Mouse (Mus musculus): ENCODE data around the gene Gm4131. TPM values are rescaled to one million over a fixed set of nuclear protein-coding genes. Genes with fewer than 3 reads are reported as not detected.

The Gm4131 gene
- polyA plus RNA-seq, 1 experiment from 2014 or later: not detected

DNA sequence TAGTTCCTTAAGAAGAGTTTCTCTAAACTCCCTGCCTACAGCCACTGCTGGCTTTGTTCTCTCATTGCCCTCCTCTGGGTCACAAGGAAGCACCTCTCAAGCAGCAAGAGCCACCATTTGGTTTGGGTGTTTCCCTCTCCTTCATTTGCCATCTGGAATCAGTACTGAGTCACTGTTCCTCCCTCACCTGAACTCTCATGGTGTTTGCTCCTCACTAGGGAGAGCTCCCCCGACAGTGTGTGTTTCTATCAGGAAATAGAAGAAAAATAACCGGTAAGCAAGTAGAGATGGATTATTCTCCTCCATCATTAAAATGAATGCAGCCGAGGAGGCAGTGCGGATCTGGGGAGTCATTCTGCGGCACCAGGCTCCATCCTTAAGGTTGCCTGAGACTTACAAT, 2.7 kb upstream of the Gm4131 start:
- H3K9ac ChIP-seq (replicated peaks): no peak overlapping the region
- H3K4me3 ChIP-seq (ENCODE audit: low read depth, low read length): no peak overlapping the region
- ATAC-seq (no peak), DNase-seq (no peak)
- no peak overlapping the region for H3K27ac ChIP-seq (ENCODE audit: low read depth)
- no peaks in the 10 kb centered on the region for H3K9me3 ChIP-seq (ENCODE audit: low read length)
- H3K4me1 ChIP-seq (ENCODE audit: insufficient read depth): no peaks in the 10 kb centered on the region
- no peaks in the 10 kb centered on the region for H3K27me3 ChIP-seq (ENCODE audit: insufficient read depth, low read length)
- TF ChIP-seq EP300 (IDR thresholded peaks at IDR 0.05; ENCODE audit: low read depth) (no peak), CTCF (IDR thresholded peaks at IDR 0.05; ENCODE audit: low read depth) (no peak)
- H3K4me2 ChIP-seq (ENCODE audit: low read depth, low read length): no peak overlapping the region
- no peaks in the 10 kb centered on the region for H3K36me3 ChIP-seq (replicated peaks; ENCODE audit: insufficient read depth, low read length)
- WGBS (ENCODE audit: insufficient replicate concordance): 74% methylated on average over 5 of the region's 5 CpGs

DNA sequence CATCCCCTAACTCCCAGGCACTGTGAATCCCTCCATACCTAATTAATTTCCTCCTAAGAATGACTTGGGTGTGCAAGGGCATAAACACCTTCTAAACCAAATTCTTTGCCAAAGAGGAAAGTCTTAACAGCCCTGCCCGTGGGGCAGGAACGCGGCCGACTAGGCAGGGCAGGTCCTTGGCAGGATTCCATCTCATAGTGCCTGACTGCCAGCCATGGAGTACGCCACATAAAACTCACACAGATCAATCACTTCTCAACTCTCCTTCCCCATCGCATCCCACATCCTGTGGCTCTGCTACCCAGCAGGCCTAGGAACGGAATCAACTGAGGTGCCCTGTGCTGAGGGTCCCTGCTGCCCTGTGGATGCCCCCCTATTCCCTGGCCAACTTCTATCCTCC, 3.0 kb downstream of the Gm4131 start:
- whole genome bisulfite sequencing (ENCODE audit: insufficient replicate concordance): 79% methylated on average over 7 of the region's 7 CpGs
- TF ChIP-seq CTCF (IDR thresholded peaks at IDR 0.05; ENCODE audit: low read depth) (no peak), EP300 (IDR thresholded peaks at IDR 0.05; ENCODE audit: low read depth) (no peak)
- Histone ChIP-seq H3K27ac (ENCODE audit: low read depth) (no peak overlapping the region), H3K4me2 (ENCODE audit: low read depth, low read length) (no peak overlapping the region), H3K9me3 (ENCODE audit: low read length) (no peaks in the 10 kb centered on the region), H3K4me1 (ENCODE audit: insufficient read depth) (no peaks in the 10 kb centered on the region), H3K27me3 (ENCODE audit: insufficient read depth, low read length) (no peaks in the 10 kb centered on the region), H3K9ac (replicated peaks) (no peak overlapping the region), H3K36me3 (replicated peaks; ENCODE audit: insufficient read depth, low read length) (no peaks in the 10 kb centered on the region), H3K4me3 (ENCODE audit: low read depth, low read length) (no peak overlapping the region)
- no peak for DNase-seq
- no peak for ATAC-seq

DNA sequence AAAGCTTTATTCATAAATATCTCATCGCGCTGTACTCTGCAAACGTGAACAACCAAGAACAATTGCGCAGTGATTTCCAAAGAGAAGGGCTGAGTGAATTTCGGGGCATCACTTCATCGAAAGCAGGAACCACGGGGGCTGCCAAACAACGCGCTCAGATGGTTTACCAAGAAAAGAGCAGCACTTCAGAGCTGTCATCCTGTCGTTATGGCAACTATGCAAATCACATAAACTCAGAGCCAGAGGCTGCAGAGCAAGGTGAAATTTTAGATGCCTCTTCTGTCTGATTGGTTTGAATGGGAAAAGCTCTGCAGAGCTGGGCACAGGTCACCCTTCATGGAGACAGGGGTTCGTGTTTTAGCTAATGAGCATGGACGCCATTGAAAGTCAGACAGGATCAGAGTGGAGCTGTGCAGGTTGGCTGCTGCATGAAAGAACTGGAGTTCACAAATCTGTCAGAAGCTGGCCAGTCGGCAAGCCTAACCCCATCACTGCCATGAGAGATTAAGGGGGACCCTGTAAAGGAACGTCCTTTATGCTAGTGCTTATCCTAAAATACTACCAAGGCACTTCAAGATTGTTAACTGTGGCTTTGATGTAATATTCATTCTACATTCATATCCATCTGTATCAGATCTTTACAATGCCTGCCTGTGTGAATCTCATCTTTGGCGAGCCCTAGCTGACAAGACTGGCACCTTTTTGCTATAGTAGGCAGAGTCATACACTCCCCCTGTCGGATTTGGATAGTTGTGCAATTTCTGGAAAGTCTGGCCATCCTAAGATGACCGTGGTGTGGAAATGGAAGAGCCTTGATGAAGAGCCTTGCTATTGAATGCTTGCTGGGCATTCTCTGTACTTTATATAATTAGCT, 4.6 kb downstream of the Gm4131 start:
- no peaks in the 10 kb centered on the region for H3K4me1 ChIP-seq (ENCODE audit: insufficient read depth)
- H3K36me3 ChIP-seq (replicated peaks; ENCODE audit: insufficient read depth, low read length): no peaks in the 10 kb centered on the region
- ATAC-seq: no peak
- H3K4me3 ChIP-seq (ENCODE audit: low read depth, low read length): no peak overlapping the region
- no peak overlapping the region for H3K9ac ChIP-seq (replicated peaks)
- 59% methylated on average over 17 of the region's 17 CpGs for WGBS (ENCODE audit: insufficient replicate concordance)
- no peaks in the 10 kb centered on the region for H3K27me3 ChIP-seq (ENCODE audit: insufficient read depth, low read length)
- no peak for TF ChIP-seq CTCF (IDR thresholded peaks at IDR 0.05; ENCODE audit: low read depth)
- TF ChIP-seq EP300 (IDR thresholded peaks at IDR 0.05; ENCODE audit: low read depth): no peak
- no peak overlapping the region for H3K27ac ChIP-seq (ENCODE audit: low read depth)
- no peak for DNase-seq
- no peaks in the 10 kb centered on the region for H3K9me3 ChIP-seq (ENCODE audit: low read length)
- no peak overlapping the region for H3K4me2 ChIP-seq (ENCODE audit: low read depth, low read length)

DNA sequence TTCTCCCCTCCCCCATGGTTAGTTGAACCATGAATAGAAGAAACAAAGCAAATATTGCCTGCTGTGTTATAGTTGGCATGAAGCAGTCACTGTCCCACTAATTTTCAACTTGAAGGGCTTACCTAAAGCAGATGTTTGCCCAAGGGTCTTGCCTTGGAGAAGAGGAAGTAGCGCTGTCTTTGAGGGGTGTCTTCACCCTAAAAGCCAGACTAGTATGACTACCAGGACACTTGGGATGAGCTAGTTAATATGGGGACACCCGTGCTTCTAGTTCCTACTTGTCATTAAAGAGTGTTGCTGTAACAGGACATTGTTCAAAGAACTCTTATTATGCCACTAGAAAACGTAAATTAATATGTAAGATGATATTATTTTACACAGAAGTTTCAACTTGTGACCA, 9.6 kb downstream of the Gm4131 start:
- 0 out of 2 replicates have a peak, but pooled peaks cover 9% of the 10 kb centered on the region for H3K4me1 ChIP-seq (ENCODE audit: insufficient read depth)
- no peak overlapping the region for H3K27ac ChIP-seq (ENCODE audit: low read depth)
- H3K36me3 ChIP-seq (replicated peaks; ENCODE audit: insufficient read depth, low read length): no peaks in the 10 kb centered on the region
- no peak overlapping the region for H3K4me3 ChIP-seq (ENCODE audit: low read depth, low read length)
- H3K27me3 ChIP-seq (ENCODE audit: insufficient read depth, low read length): peaks cover 27% of the 10 kb centered on the region
- 65% methylated on average over 3 of the region's 3 CpGs for WGBS (ENCODE audit: insufficient replicate concordance)
- H3K9me3 ChIP-seq (ENCODE audit: low read length): no peaks in the 10 kb centered on the region
- no peak overlapping the region for H3K9ac ChIP-seq (replicated peaks)
- DNase-seq (no peak), ATAC-seq (no peak)
- TF ChIP-seq CTCF (IDR thresholded peaks at IDR 0.05; ENCODE audit: low read depth): no peak
- TF ChIP-seq EP300 (IDR thresholded peaks at IDR 0.05; ENCODE audit: low read depth): no peak
- no peak overlapping the region for H3K4me2 ChIP-seq (ENCODE audit: low read depth, low read length)

DNA sequence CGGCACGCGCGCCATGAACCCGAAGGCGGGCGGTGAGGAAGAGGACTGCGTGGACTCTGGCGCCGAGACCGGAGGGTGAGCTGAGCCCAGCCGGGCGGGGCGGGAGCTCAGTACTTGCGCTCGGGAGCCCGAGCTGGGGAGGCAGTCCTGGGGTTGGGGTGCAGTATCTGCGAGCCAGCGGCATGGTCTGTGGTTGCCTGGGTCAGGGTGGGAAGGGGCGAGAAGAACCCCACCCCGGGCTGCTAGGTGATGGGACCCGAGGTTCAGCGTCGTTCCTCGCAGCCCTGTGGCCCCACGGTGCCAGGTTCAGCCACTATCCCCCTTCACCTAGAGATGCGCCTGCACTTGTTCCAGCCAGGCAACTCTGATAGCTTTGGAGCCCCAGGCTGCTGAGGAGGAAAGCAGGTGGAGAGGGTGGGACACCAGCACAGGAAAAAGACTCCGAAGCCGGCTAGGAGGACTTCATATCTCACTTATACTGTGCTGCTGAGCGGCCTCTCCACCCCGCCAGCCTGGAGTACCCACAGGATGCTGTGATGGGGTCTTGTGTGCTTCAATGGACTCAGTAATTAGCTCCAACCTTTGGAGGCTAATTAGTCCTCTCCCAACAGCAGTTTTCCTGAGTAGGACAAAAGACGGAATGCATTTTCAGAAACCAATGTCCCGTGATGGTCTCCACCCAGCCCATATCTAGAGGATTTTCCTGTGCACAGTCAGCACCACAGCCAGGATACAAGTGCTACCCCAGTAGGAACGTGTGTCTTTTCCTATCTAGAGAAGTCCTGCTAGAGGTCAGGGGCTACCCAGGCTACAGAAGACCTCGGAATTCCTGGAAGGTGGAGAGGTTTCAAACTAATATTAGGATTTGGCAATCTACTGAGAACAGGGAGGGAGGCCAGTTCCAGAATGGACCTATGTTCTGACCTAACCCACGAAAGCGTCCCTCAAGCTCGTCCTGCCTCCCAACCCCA, 10.6 kb downstream of the Gm4131 start:
- TF ChIP-seq EP300 (IDR thresholded peaks at IDR 0.05; ENCODE audit: low read depth) (no peak), CTCF (IDR thresholded peaks at IDR 0.05; ENCODE audit: low read depth) (0 out of 2 replicates have a peak, but pooled peaks have one; percentile 1)
- Histone ChIP-seq H3K4me3 (ENCODE audit: low read depth, low read length) (peak overlapping the region; percentile 53), H3K27ac (ENCODE audit: low read depth) (peak overlapping the region; percentile 69), H3K36me3 (replicated peaks; ENCODE audit: insufficient read depth, low read length) (no peaks in the 10 kb centered on the region), H3K27me3 (ENCODE audit: insufficient read depth, low read length) (peaks cover 27% of the 10 kb centered on the region), H3K9ac (replicated peaks) (peak overlapping the region; percentile 59), H3K4me2 (ENCODE audit: low read depth, low read length) (peak overlapping the region; percentile 79), H3K9me3 (ENCODE audit: low read length) (no peaks in the 10 kb centered on the region), H3K4me1 (ENCODE audit: insufficient read depth) (0 out of 2 replicates have a peak, but pooled peaks cover 9% of the 10 kb centered on the region)
- DNase-seq (no peak), ATAC-seq (no peak; the same call in 1 of the 2 replicates)
- WGBS (ENCODE audit: insufficient replicate concordance): 14% methylated on average over 34 of the region's 38 CpGs

All from liver, postnatal 0 days (tissue).